Mouse (Mus musculus) urinary bladder, postnatal 14 days (tissue): ENCODE data around the gene Gng4.
"Not testable (repeated sequence)": the region's sequence is repeated elsewhere in the genome, so short reads cannot be mapped to it uniquely, and the experiment has no call there.

Experiments
- DNase-seq: peaks from one replicate; pipeline ENCODE4 v3.0.0; 2021; ENCODE audit warnings: low spot score

Gng4 gene

GRCm38 (mm10) chr13:13783894-13784419, at the start of gene Gng4:
TSS of gene Gng4 (plus strand) at chr13:13784059.
- DNase-seq, result peak; percentile 46

GRCm38 (mm10) chr13:13739232-13739631, 44.6 kb upstream of the Gng4 start:
- no peak for DNase-seq

- DNase-seq, result no peak
These were observed 37.9 kb upstream of the Gng4 start for GRCm38 (mm10) chr13:13745911-13746310.

- peak; percentile 3 for DNase-seq
These were observed 7.9 kb upstream of the Gng4 start for GRCm38 (mm10) chr13:13775778-13776494.

- peak; percentile 1 for DNase-seq
These were observed 6.8 kb upstream of the Gng4 start for GRCm38 (mm10) chr13:13777052-13777451.

GRCm38 (mm10) chr13:13777696-13778095, 6.2 kb upstream of the Gng4 start:
- DNase-seq, result peak; percentile 1

GRCm38 (mm10) chr13:13778837-13779458, 4.9 kb upstream of the Gng4 start:
- DNase-seq, result peak; percentile 1

GRCm38 (mm10) chr13:13780271-13780670, 3.6 kb upstream of the Gng4 start:
- DNase-seq, result no peak

- no peak for DNase-seq
These were observed 2.8 kb upstream of the Gng4 start for GRCm38 (mm10) chr13:13781026-13781425.

- no peak for DNase-seq
These were observed 563 bp upstream of the Gng4 start for GRCm38 (mm10) chr13:13783296-13783695.

- no peak for DNase-seq
These were observed 619 bp downstream of the Gng4 start for GRCm38 (mm10) chr13:13784420-13784936.

GRCm38 (mm10) chr13:13784981-13785783, 1.3 kb downstream of the Gng4 start:
- DNase-seq, result peak; percentile 14

- DNase-seq, result no peak
These were observed 3.1 kb downstream of the Gng4 start for GRCm38 (mm10) chr13:13786971-13787370.

GRCm38 (mm10) chr13:13788070-13788469, 4.2 kb downstream of the Gng4 start:
- DNase-seq, result no peak

- DNase-seq, result no peak
These were observed 8.1 kb downstream of the Gng4 start for GRCm38 (mm10) chr13:13791981-13792380.

GRCm38 (mm10) chr13:13795166-13795832, 11.4 kb downstream of the Gng4 start:
- DNase-seq, result no peak

- DNase-seq, result no peak
These were observed 12.2 kb downstream of the Gng4 start for GRCm38 (mm10) chr13:13796082-13796481.

GRCm38 (mm10) chr13:13797816-13798215, 14.0 kb downstream of the Gng4 start:
- not testable (repeated sequence) for DNase-seq

- DNase-seq, result no peak
These were observed 14.9 kb downstream of the Gng4 start for GRCm38 (mm10) chr13:13798775-13799174.

GRCm38 (mm10) chr13:13808337-13809132, 24.7 kb downstream of the Gng4 start:
- no peak for DNase-seq

GRCm38 (mm10) chr13:13810885-13811284, 27.0 kb downstream of the Gng4 start:
- DNase-seq, result no peak
